In the genomic region with DNA sequence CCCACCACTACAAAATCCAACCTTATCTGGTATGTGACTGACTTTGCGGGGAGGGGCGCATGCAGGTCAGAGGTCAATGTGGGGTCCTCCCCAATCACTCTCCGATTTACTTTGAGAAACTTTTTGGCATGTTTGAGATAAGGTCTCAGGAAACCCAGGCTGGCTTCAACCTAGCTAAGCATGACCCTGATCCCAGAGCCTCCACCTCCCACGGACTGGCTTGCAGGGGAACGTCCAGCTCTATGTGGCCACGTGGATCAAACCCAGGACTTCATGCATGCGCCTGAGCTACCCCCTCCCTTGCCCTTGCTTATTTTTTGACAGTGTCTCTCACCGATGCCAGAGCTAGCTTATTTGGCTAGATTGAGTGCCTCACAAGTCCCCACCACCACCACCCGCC, we compare ENCODE assay signal across 28 mouse cellular contexts.
DNase-seq lines count a peak whose midpoint lies in the region; ATAC-seq and TF ChIP-seq lines count a peak whose summit lies in the region.
"Had no signal": no experiment of that assay in that cellular context is flagged by ENCODE, and none has a peak within 500 bp of the region (broad histone marks: within the 10 kb centered on the region; RNA-seq: fewer than 3 reads in every experiment).

No protein-coding gene starts in this region.

- peaks cover 37% of the 10 kb centered on the region for H3K4me1 ChIP-seq in heart, embryonic 13.5 days
- H3K4me1 ChIP-seq in CH12.LX (ENCODE audit: control insufficient read depth in 1 of 2, insufficient read depth in 2 of 2): peaks cover 39 to 62% of the 10 kb centered on the region in 2 experiments
- no peaks in the 10 kb centered on the region for H3K4me1 ChIP-seq in brown adipose tissue, adult 24 weeks (ENCODE audit: control insufficient read depth, insufficient read depth, insufficient read length, low read length)

- no peak for TF ChIP-seq RAD21 in CH12.LX (IDR thresholded peaks at IDR 0.05; ENCODE audit: low read depth, low read length)

- H3K4me3 ChIP-seq in heart, embryonic 13.5 days: no peak overlapping the region
- H3K4me3 ChIP-seq in CH12.LX (replicated peaks in 1 of 3; ENCODE audit: low read depth in 2 of 3, low read length in 2 of 3, poor library complexity in 1 of 3): no peak overlapping the region
- no peak overlapping the region for H3K4me3 ChIP-seq in brown adipose tissue, adult 24 weeks (ENCODE audit: insufficient read depth, low read depth, low read length)
- H3K4me3 ChIP-seq: embryonic facial prominence, embryonic 10.5 days; embryonic facial prominence, embryonic 15.5 days; forebrain, embryonic 12.5 days; hindbrain, embryonic 10.5 days; hindbrain, embryonic 15.5 days; limb, embryonic 13.5 days; liver, embryonic 12.5 days; midbrain, embryonic 10.5 days; midbrain, embryonic 15.5 days; neural tube, embryonic 15.5 days had no signal

- no peaks in the 10 kb centered on the region for H3K27me3 ChIP-seq in heart, embryonic 13.5 days (replicated peaks)
- no peaks in the 10 kb centered on the region for H3K27me3 ChIP-seq in CH12.LX (replicated peaks)
- H3K27me3 ChIP-seq: embryonic facial prominence, embryonic 15.5 days; hindbrain, embryonic 15.5 days; midbrain, embryonic 15.5 days; neural tube, embryonic 15.5 days had no signal

- no peak for TF ChIP-seq EP300 in CH12.LX (IDR thresholded peaks at IDR 0.05; ENCODE audit: low read length)

- no peaks in the 10 kb centered on the region for H3K79me2 ChIP-seq in CH12.LX (replicated peaks; ENCODE audit: control insufficient read depth, extremely low read depth, insufficient read depth, poor library complexity, severe bottlenecking)

- H3K27ac ChIP-seq in heart, embryonic 13.5 days (replicated peaks): peak overlapping the region; percentile 84
- H3K27ac ChIP-seq in CH12.LX (ENCODE audit: insufficient read depth, low read depth): peak overlapping the region; percentile 65
- H3K27ac ChIP-seq in brown adipose tissue, adult 24 weeks (replicated peaks; ENCODE audit: low read depth, low read length): 0 out of 2 replicates have a peak overlapping the region, but pooled peaks have one; percentile 19
- H3K27ac ChIP-seq: limb, embryonic 13.5 days; liver, embryonic 12.5 days; midbrain, embryonic 10.5 days; neural tube, embryonic 15.5 days had no signal

- 30% methylated on average over 9 of the region's 9 CpGs for WGBS in heart, embryonic 13.5 days

- in situ Hi-C loops in CH12.LX (cut with MboI; ENCODE audit: low pct_ligation_motif_present, low pct_unique_long_range_greater_than_20kb, low sequenced_read_pairs): loop anchor here (10.0 to 25.0 kb wide), 2 partner anchors 338 to 541 kb away; a partner anchor contains a TSS

- TF ChIP-seq POLR2A in CH12.LX (IDR thresholded peaks at IDR 0.05; ENCODE audit: low read depth, low read length): no peak

- no peak for TF ChIP-seq CTCF in CH12.LX (conservative IDR thresholded peaks at IDR 0.05 in 1 of 2, IDR thresholded peaks at IDR 0.05 in 1 of 2; ENCODE audit: low read depth in 2 of 2, low read length in 2 of 2)

- H3K9ac ChIP-seq in heart, embryonic 13.5 days: 0 out of 2 replicates have a peak overlapping the region, but pooled peaks have one; percentile 54
- H3K9ac ChIP-seq in CH12.LX (ENCODE audit: insufficient read depth, low read depth): peak overlapping the region; percentile 4; the same call in 1 of the 2 replicates
- H3K9ac ChIP-seq: embryonic facial prominence, embryonic 15.5 days; forebrain, embryonic 12.5 days; forebrain, postnatal 0 days; hindbrain, embryonic 15.5 days; limb, embryonic 13.5 days; liver, embryonic 12.5 days; liver, postnatal 0 days; midbrain, embryonic 15.5 days; neural tube, embryonic 15.5 days had no signal

- H3K4me2 ChIP-seq in heart, embryonic 13.5 days: no peak overlapping the region
- H3K4me2 ChIP-seq in CH12.LX (ENCODE audit: insufficient read depth, low read depth, poor library complexity, severe bottlenecking): peak overlapping the region; percentile 96
- H3K4me2 ChIP-seq: embryonic facial prominence, embryonic 15.5 days; forebrain, embryonic 12.5 days; hindbrain, embryonic 15.5 days; limb, embryonic 13.5 days; liver, embryonic 12.5 days; midbrain, embryonic 15.5 days; neural tube, embryonic 15.5 days had no signal

- no peaks in the 10 kb centered on the region for H3K36me3 ChIP-seq in heart, embryonic 13.5 days
- H3K36me3 ChIP-seq in CH12.LX (replicated peaks in 1 of 2; ENCODE audit: control insufficient read depth in 1 of 2, insufficient read depth in 1 of 2, low read length in 1 of 2): peaks cover 0 to 22% of the 10 kb centered on the region in 2 experiments
- H3K36me3 ChIP-seq: embryonic facial prominence, embryonic 10.5 days; embryonic facial prominence, embryonic 15.5 days; forebrain, embryonic 12.5 days; hindbrain, embryonic 10.5 days; hindbrain, embryonic 15.5 days; limb, embryonic 13.5 days; liver, embryonic 12.5 days; midbrain, embryonic 10.5 days; midbrain, embryonic 15.5 days; neural tube, embryonic 15.5 days had no signal

- no peak for ATAC-seq in heart, embryonic 13.5 days (ENCODE audit: extremely low read depth, insufficient number of reproducible peaks, low FRiP score, low TSS enrichment)
- ATAC-seq in cerebellum, adult (ENCODE audit: insufficient number of reproducible peaks, low FRiP score, low TSS enrichment): no peak
- ATAC-seq: forebrain, postnatal 0 days; liver, embryonic 12.5 days; lung, postnatal 0 days; midbrain, embryonic 15.5 days had no signal

- dilution Hi-C loops in CH12.LX (cut with MboI; ENCODE audit: extremely low pct_ligation_motif_present, extremely low pct_unique_long_range_greater_than_20kb, low sequenced_read_pairs): no loop called here

- intact Hi-C loops in heart, postnatal 25 days (cut with DNase I): loop anchor here (5.0 kb wide), 1 partner anchor 36 kb away; no protein-coding TSS in a partner anchor

- no peaks in the 10 kb centered on the region; the same call in 1 of the 2 replicates for H3K9me3 ChIP-seq in heart, embryonic 13.5 days
- H3K9me3 ChIP-seq in CH12.LX (replicated peaks; ENCODE audit: low read length): peaks cover 4% of the 10 kb centered on the region
- H3K9me3 ChIP-seq: embryonic facial prominence, embryonic 10.5 days; embryonic facial prominence, embryonic 15.5 days; forebrain, embryonic 12.5 days; hindbrain, embryonic 10.5 days; hindbrain, embryonic 15.5 days; limb, embryonic 13.5 days; liver, embryonic 12.5 days; midbrain, embryonic 10.5 days; midbrain, embryonic 15.5 days; neural tube, embryonic 15.5 days had no signal

- DNase-seq in heart, postnatal 25 days (ENCODE audit: low spot score): no peak
- peak; percentile 19 for DNase-seq in layer of hippocampus, adult 9-11 months
- no peak for DNase-seq in layer of hippocampus, adult 11-12 months (ENCODE audit: low spot score)
- DNase-seq in CH12.LX (ENCODE audit: extremely low read depth): no peak
- DNase-seq: adrenal gland, postnatal 25 days; cerebellum, adult 8-10 months; cerebellum, postnatal 25 days; forebrain, postnatal 0 days; kidney, adult 11 months; liver, postnatal 0 days; retina, postnatal 1 day; right cerebral cortex, postnatal 25 days; thymus, adult 18-20 months; thymus, postnatal 4 days had no signal

TF ChIP-seq in CH12.LX, 34 proteins besides CTCF, POLR2A, EP300 and RAD21:
- TF ChIP-seq NELFE (IDR thresholded peaks at IDR 0.05; ENCODE audit: low read depth, low read length): no peak
- no peak for TF ChIP-seq SIN3A (IDR thresholded peaks at IDR 0.05; ENCODE audit: low read length)
- no peak for TF ChIP-seq UBTF (IDR thresholded peaks at IDR 0.05; ENCODE audit: low read depth, low read length)
- no peak for TF ChIP-seq USF2 (conservative IDR thresholded peaks at IDR 0.05; ENCODE audit: low read depth, low read length)
- TF ChIP-seq ETS1 (conservative IDR thresholded peaks at IDR 0.05; ENCODE audit: low read depth, low read length): no peak
- TF ChIP-seq ZC3H11A (IDR thresholded peaks at IDR 0.05; ENCODE audit: low read depth, low read length): no peak
- no peak for TF ChIP-seq MYC (IDR thresholded peaks at IDR 0.05; ENCODE audit: low read depth, low read length)
- no peak for TF ChIP-seq JUND (conservative IDR thresholded peaks at IDR 0.05; ENCODE audit: low read depth, low read length)
- TF ChIP-seq MAZ (IDR thresholded peaks at IDR 0.05; ENCODE audit: low read depth, low read length): no peak

Comparison
In these comparisons a context has a peak if more than half of its experiments do, and no peak if none do; other contexts are left out.
1. H3K27ac ChIP-seq: peak in every context shown above with its lines; median percentile 84 in heart, embryonic 13.5 days; 65 in CH12.LX; 19 in brown adipose tissue, adult 24 weeks.